Mouse (Mus musculus): ENCODE measurements around the gene Olfr553.

- TF ChIP-seq POLR2A (IDR thresholded peaks at IDR 0.05; ENCODE audit: low read depth, low read length), result no peak
- TF ChIP-seq EP300 (IDR thresholded peaks at IDR 0.05; ENCODE audit: low read length), result no peak
- no peak for TF ChIP-seq CHD2 (IDR thresholded peaks at IDR 0.05; ENCODE audit: low read length)
- no peak for TF ChIP-seq UBTF (IDR thresholded peaks at IDR 0.05; ENCODE audit: low read depth, low read length)
- TF ChIP-seq CTCF (conservative IDR thresholded peaks at IDR 0.05 in 1 of 2, IDR thresholded peaks at IDR 0.05 in 1 of 2; ENCODE audit: low read depth in 2 of 2, low read length in 2 of 2), result no peak
- no peak for TF ChIP-seq HCFC1 (IDR thresholded peaks at IDR 0.05; ENCODE audit: low read depth, low read length)
- TF ChIP-seq ETS1 (conservative IDR thresholded peaks at IDR 0.05; ENCODE audit: low read depth, low read length), result no peak
- no peak for TF ChIP-seq BHLHE40 (IDR thresholded peaks at IDR 0.05; ENCODE audit: low read depth, low read length)
Measured at GRCm38 (mm10) chr7:102597378-102598031, 20.5 kb downstream of the Olfr553 start, which contains the start of gene Olfr552.

Measured in CH12.LX (cell line).